Mouse (Mus musculus) forebrain, embryonic 13.5 days (tissue): ENCODE results near the gene Apol7a. TPM values are rescaled to one million over a fixed set of nuclear protein-coding genes. Genes with fewer than 3 reads are reported as not detected.

ENCODE experiments used
- ATAC-seq: fragments of 200-750 bp; cut with Nextera tagmentation; 2 replicates; pipeline ENCODE4 v1.8.0; 2017
- H3K27ac ChIP-seq: fragments of 300-500 bp; sonication (generic); 2 replicates; pipeline ENCODE4 v1.5.1; 2015; ENCODE audit warnings: inconsistent platforms, mild to moderate bottlenecking, moderate library complexity
- H3K27me3 ChIP-seq: fragments of 300-500 bp; sonication (generic); 2 replicates; pipeline ENCODE4 v1.6.1; 2015; ENCODE audit warnings: mild to moderate bottlenecking, inconsistent platforms
- H3K36me3 ChIP-seq: fragments of 300-500 bp; sonication (generic); 2 replicates; pipeline ENCODE4 v1.6.1; 2015; ENCODE audit warnings: mild to moderate bottlenecking, inconsistent platforms; ENCODE audit not compliant: poor library complexity, severe bottlenecking
- H3K4me1 ChIP-seq: fragments of 300-500 bp; sonication (generic); 2 replicates; pipeline ENCODE4 v1.6.1; 2015; ENCODE audit warnings: inconsistent platforms
- H3K4me2 ChIP-seq: fragments of 300-500 bp; sonication (generic); 2 replicates; pipeline ENCODE4 v1.6.1; 2015; ENCODE audit warnings: inconsistent platforms, mild to moderate bottlenecking, moderate library complexity
- H3K4me3 ChIP-seq: fragments of 300-500 bp; sonication (generic); 2 replicates; pipeline ENCODE4 v1.5.1; 2015; ENCODE audit warnings: mild to moderate bottlenecking, inconsistent platforms
- H3K9ac ChIP-seq: fragments of 300-500 bp; sonication (generic); 2 replicates; pipeline ENCODE4 v1.6.1; 2015; ENCODE audit warnings: mild to moderate bottlenecking, inconsistent platforms
- H3K9me3 ChIP-seq: fragments of 300-500 bp; sonication (generic); replicated peaks from 2 replicates; pipeline ENCODE4 v1.6.1; 2016; ENCODE audit warnings: inconsistent platforms
- WGBS: fragments of 180-500 bp; shearing (Covaris S2); methylation state at CpG from one replicate; pipeline ENCODE4 v1.1.7; 2015; 5-methylcytosine and 5-hydroxymethylcytosine counted together
- polyA plus RNA-seq: library from polyadenylated mRNA; unstranded; fragments of >200 nt; fragmentation: Nextera tagmentation; extraction: Ambion mirVana; gene quantifications from 2 replicates; pipeline ENCODE4 v1.2.1, GENCODE M21; 2015

The Apol7a gene
- polyA plus RNA-seq, 1 experiment from 2014 or later = not detected

- 5% methylated on average over 28 of the region's 29 CpGs for WGBS
- H3K9ac ChIP-seq = peak overlapping the region; percentile 65
- no peaks in the 10 kb centered on the region for H3K36me3 ChIP-seq
- H3K4me1 ChIP-seq = peaks cover 54% of the 10 kb centered on the region
- H3K27me3 ChIP-seq = no peaks in the 10 kb centered on the region
- ATAC-seq = peak; percentile 86
- H3K4me2 ChIP-seq = peak overlapping the region; percentile 58
- peak overlapping the region; percentile 30 for H3K4me3 ChIP-seq
- H3K27ac ChIP-seq = peak overlapping the region; percentile 37; the same call in 1 of the 2 replicates
- no peaks in the 10 kb centered on the region for H3K9me3 ChIP-seq
Observed at GRCm38 (mm10) chr15:77358320-77359040, 40.4 kb downstream of the Apol7a start.

- Histone ChIP-seq H3K4me3 (no peak overlapping the region), H3K4me2 (peak overlapping the region; percentile 24), H3K27ac (no peak overlapping the region), H3K27me3 (no peaks in the 10 kb centered on the region), H3K9me3 (no peaks in the 10 kb centered on the region), H3K9ac (peak overlapping the region; percentile 21; the same call in 1 of the 2 replicates), H3K4me1 (peaks cover 48% of the 10 kb centered on the region), H3K36me3 (no peaks in the 10 kb centered on the region)
- peak; percentile 57; the same call in 1 of the 2 replicates for ATAC-seq
- 11% methylated on average over 11 of the region's 11 CpGs for WGBS
Observed at GRCm38 (mm10) chr15:77356248-77356810, 42.6 kb downstream of the Apol7a start.

GRCm38 (mm10) chr15:77354848-77355551, 43.9 kb downstream of the Apol7a start:
- Histone ChIP-seq H3K27ac (peak overlapping the region; percentile 49), H3K4me1 (peaks cover 48% of the 10 kb centered on the region), H3K36me3 (no peaks in the 10 kb centered on the region), H3K9me3 (no peaks in the 10 kb centered on the region), H3K4me3 (no peak overlapping the region), H3K4me2 (no peak overlapping the region), H3K27me3 (no peaks in the 10 kb centered on the region), H3K9ac (no peak overlapping the region)
- no peak for ATAC-seq
- WGBS = 68% methylated on average over 6 of the region's 6 CpGs

- peaks cover 48% of the 10 kb centered on the region for H3K4me1 ChIP-seq
- H3K27me3 ChIP-seq = no peaks in the 10 kb centered on the region
- no peaks in the 10 kb centered on the region for H3K9me3 ChIP-seq
- ATAC-seq = no peak
- 0 out of 2 replicates have a peak overlapping the region, but pooled peaks have one; percentile 30 for H3K9ac ChIP-seq
- H3K36me3 ChIP-seq = no peaks in the 10 kb centered on the region
- peak overlapping the region; percentile 49 for H3K27ac ChIP-seq
- no peak overlapping the region for H3K4me2 ChIP-seq
- no peak overlapping the region for H3K4me3 ChIP-seq
- WGBS = 74% methylated on average over 4 of the region's 4 CpGs
Observed at GRCm38 (mm10) chr15:77354496-77354847, 44.4 kb downstream of the Apol7a start.

- H3K27me3 ChIP-seq = no peaks in the 10 kb centered on the region
- no peaks in the 10 kb centered on the region for H3K9me3 ChIP-seq
- no peaks in the 10 kb centered on the region for H3K36me3 ChIP-seq
- no peak overlapping the region for H3K4me2 ChIP-seq
- 59% methylated on average over 4 of the region's 4 CpGs for WGBS
- H3K4me1 ChIP-seq = peaks cover 42% of the 10 kb centered on the region
- H3K27ac ChIP-seq = no peak overlapping the region; the same call in 1 of the 2 replicates
- H3K9ac ChIP-seq = no peak overlapping the region
- no peak overlapping the region for H3K4me3 ChIP-seq
- no peak for ATAC-seq
Observed at GRCm38 (mm10) chr15:77353764-77354163, 45.1 kb downstream of the Apol7a start.

- Histone ChIP-seq H3K27me3 (no peaks in the 10 kb centered on the region), H3K27ac (no peak overlapping the region), H3K36me3 (no peaks in the 10 kb centered on the region), H3K4me1 (peaks cover 38% of the 10 kb centered on the region), H3K9ac (no peak overlapping the region), H3K4me2 (no peak overlapping the region), H3K4me3 (no peak overlapping the region), H3K9me3 (no peaks in the 10 kb centered on the region)
- ATAC-seq = no peak
- WGBS = 60% methylated on average over 7 of the region's 7 CpGs
Observed at GRCm38 (mm10) chr15:77352863-77353262, 46.0 kb downstream of the Apol7a start.

GRCm38 (mm10) chr15:77350117-77350516, 48.8 kb downstream of the Apol7a start:
- Histone ChIP-seq H3K27me3 (no peaks in the 10 kb centered on the region), H3K36me3 (no peaks in the 10 kb centered on the region), H3K9ac (no peak overlapping the region), H3K27ac (no peak overlapping the region), H3K4me3 (no peak overlapping the region), H3K4me1 (peaks cover 19% of the 10 kb centered on the region), H3K4me2 (no peak overlapping the region), H3K9me3 (no peaks in the 10 kb centered on the region)
- 90% methylated on average over 7 of the region's 7 CpGs for WGBS
- no peak for ATAC-seq

GRCm38 (mm10) chr15:77348146-77348545, 50.8 kb downstream of the Apol7a start:
- Histone ChIP-seq H3K27me3 (no peaks in the 10 kb centered on the region), H3K4me3 (no peak overlapping the region)

GRCm38 (mm10) chr15:77344127-77345125, 54.5 kb downstream of the Apol7a start:
- WGBS = 58% methylated on average over 17 of the region's 17 CpGs
- no peaks in the 10 kb centered on the region for H3K9me3 ChIP-seq
- no peak overlapping the region for H3K27ac ChIP-seq
- peaks cover 19% of the 10 kb centered on the region for H3K4me1 ChIP-seq
- H3K4me3 ChIP-seq = no peak overlapping the region
- no peak for ATAC-seq
- peaks cover 3% of the 10 kb centered on the region; the same call in 1 of the 2 replicates for H3K27me3 ChIP-seq
- no peak overlapping the region for H3K9ac ChIP-seq
- H3K36me3 ChIP-seq = no peaks in the 10 kb centered on the region
- H3K4me2 ChIP-seq = peak overlapping the region; percentile 57; the same call in 1 of the 2 replicates

More at GRCm38 (mm10) chr15:77348146-77348545, 50.8 kb downstream of the Apol7a start:
- WGBS = 79% methylated on average over 7 of the region's 7 CpGs
- Histone ChIP-seq H3K36me3 (no peaks in the 10 kb centered on the region), H3K9ac (no peak overlapping the region), H3K9me3 (no peaks in the 10 kb centered on the region), H3K27ac (no peak overlapping the region), H3K4me1 (peaks cover 20% of the 10 kb centered on the region), H3K4me2 (no peak overlapping the region)
- no peak for ATAC-seq

GRCm38 (mm10) chr15:77343527-77344091, 55.3 kb downstream of the Apol7a start:
- H3K27ac ChIP-seq = peak overlapping the region; percentile 25; the same call in 1 of the 2 replicates
- no peaks in the 10 kb centered on the region for H3K9me3 ChIP-seq
- peaks cover 3% of the 10 kb centered on the region; the same call in 1 of the 2 replicates for H3K27me3 ChIP-seq
- H3K9ac ChIP-seq = peak overlapping the region; percentile 60
- peak overlapping the region; percentile 57 for H3K4me2 ChIP-seq
- peaks cover 19% of the 10 kb centered on the region for H3K4me1 ChIP-seq
- WGBS = 16% methylated on average over 12 of the region's 13 CpGs
- ATAC-seq = peak; percentile 76
- no peaks in the 10 kb centered on the region for H3K36me3 ChIP-seq
- H3K4me3 ChIP-seq = peak overlapping the region; percentile 23

- ATAC-seq = no peak
- peaks cover 19% of the 10 kb centered on the region for H3K4me1 ChIP-seq
- no peaks in the 10 kb centered on the region for H3K9me3 ChIP-seq
- H3K4me2 ChIP-seq = peak overlapping the region; percentile 57
- H3K4me3 ChIP-seq = peak overlapping the region; percentile 23
- 31% methylated on average over 18 of the region's 18 CpGs for WGBS
- H3K36me3 ChIP-seq = no peaks in the 10 kb centered on the region
- peak overlapping the region; percentile 60 for H3K9ac ChIP-seq
- H3K27me3 ChIP-seq = peaks cover 3% of the 10 kb centered on the region; the same call in 1 of the 2 replicates
- H3K27ac ChIP-seq = no peak overlapping the region
Observed at GRCm38 (mm10) chr15:77342962-77343526, 55.9 kb downstream of the Apol7a start.
